In genomic region chr10:43910873-43911142, GRCm38 (mm10) we compare ENCODE assay signal across 20 mouse cellular contexts.
"Had no signal": no experiment of that assay in that cellular context is flagged by ENCODE, and none has a peak within 500 bp of the region (broad histone marks: within the 10 kb centered on the region; RNA-seq: fewer than 3 reads in every experiment).

No protein-coding gene starts in this region.

- H3K4me3 ChIP-seq: intestine, embryonic 15.5 days; limb, embryonic 10.5 days; limb, embryonic 13.5 days; liver, embryonic 15.5 days; midbrain, embryonic 10.5 days; midbrain, embryonic 13.5 days; myocyte; neural tube, embryonic 13.5 days; stomach, embryonic 15.5 days had no signal

- H3K36me3 ChIP-seq: intestine, embryonic 15.5 days; limb, embryonic 13.5 days; neural tube, embryonic 13.5 days; stomach, embryonic 15.5 days had no signal

- H3K27me3 ChIP-seq: intestine, embryonic 15.5 days; limb, embryonic 13.5 days; liver, embryonic 15.5 days; midbrain, embryonic 13.5 days; neural tube, embryonic 13.5 days; stomach, embryonic 15.5 days had no signal

- H3K4me1 ChIP-seq: intestine, embryonic 15.5 days; limb, embryonic 10.5 days; limb, embryonic 13.5 days; midbrain, embryonic 10.5 days; midbrain, embryonic 13.5 days; neural tube, embryonic 13.5 days; stomach, embryonic 15.5 days had no signal

- DNase-seq: kidney, adult 11 months; kidney, adult 9 months; kidney, postnatal 14 days; kidney, postnatal 4 days; liver; lung, adult 2 months; retina, postnatal 1 day; right cerebral cortex, postnatal 25 days; spleen, adult 18-20 months; thymus, postnatal 25 days had no signal

- H3K27ac ChIP-seq: intestine, embryonic 15.5 days; limb, embryonic 10.5 days; limb, embryonic 13.5 days; liver, embryonic 15.5 days; midbrain, embryonic 10.5 days; midbrain, embryonic 13.5 days; neural tube, embryonic 13.5 days; stomach, embryonic 15.5 days had no signal

- H3K9me3 ChIP-seq: intestine, embryonic 15.5 days; limb, embryonic 10.5 days; limb, embryonic 13.5 days; liver, embryonic 15.5 days; midbrain, embryonic 10.5 days; midbrain, embryonic 13.5 days; neural tube, embryonic 13.5 days; stomach, embryonic 15.5 days had no signal

- ATAC-seq: intestine, embryonic 15.5 days; midbrain, embryonic 13.5 days; midbrain, embryonic 16.5 days had no signal
